In genomic region chr9:56825476-56826213, GRCm38 (mm10) we compare ENCODE assay signal across 8 mouse cellular contexts. TPM values are rescaled to one million over a fixed set of nuclear protein-coding genes. Genes with fewer than 3 reads are reported as not detected.
A peak's percentile ranks its signal among the peaks of the same experiment; 100 is the strongest.
DNase-seq lines count a peak whose midpoint lies in the region; ATAC-seq lines count a peak whose summit lies in the region.

No protein-coding gene starts in this region.

- peaks cover 22% of the 10 kb centered on the region for H3K27me3 ChIP-seq in lung, embryonic 15.5 days
- peaks cover 5% of the 10 kb centered on the region; the same call in 1 of the 2 replicates for H3K27me3 ChIP-seq in intestine, embryonic 16.5 days (replicated peaks; ENCODE audit: control insufficient read depth, insufficient read depth, low read length)

- H3K4me2 ChIP-seq in lung, embryonic 15.5 days: peak overlapping the region; percentile 36; the same call in 1 of the 2 replicates
- peak overlapping the region; percentile 31; the same call in 1 of the 2 replicates for H3K4me2 ChIP-seq in intestine, embryonic 16.5 days (ENCODE audit: low read depth, low read length)

- no peak for ATAC-seq in lung, embryonic 15.5 days (ENCODE audit: borderline replicate concordance, extremely low read depth, low FRiP score, low TSS enrichment)
- ATAC-seq in intestine, embryonic 16.5 days: no peak

- 0 out of 2 replicates have a peak, but pooled peaks cover 4% of the 10 kb centered on the region for H3K4me1 ChIP-seq in lung, embryonic 15.5 days
- H3K4me1 ChIP-seq in intestine, embryonic 16.5 days (ENCODE audit: control insufficient read depth, insufficient read depth, low read length): peaks cover 9% of the 10 kb centered on the region

- 11% methylated on average over 21 of the region's 21 CpGs for WGBS in lung, embryonic 15.5 days
- WGBS in intestine, embryonic 16.5 days: 16% methylated on average over 21 of the region's 21 CpGs

- H3K4me3 ChIP-seq in lung, embryonic 15.5 days: no peak overlapping the region
- H3K4me3 ChIP-seq in intestine, embryonic 16.5 days (ENCODE audit: low read length): peak overlapping the region; percentile 6; the same call in 1 of the 2 replicates

- peak; percentile 23 for DNase-seq in adrenal gland, postnatal 10 days
- DNase-seq in adrenal gland, postnatal 4 days (ENCODE audit: low spot score in 2 of 2): no peak
- no peak for DNase-seq in lung, adult 18-20 months
- DNase-seq in retina, embryonic 14.5 days (ENCODE audit: low spot score): peak; percentile 50
- DNase-seq in thymus, postnatal 14 days: no peak
- no peak for DNase-seq in adipocyte (ENCODE audit: low spot score)

- H3K9me3 ChIP-seq in lung, embryonic 15.5 days: no peaks in the 10 kb centered on the region
- H3K9me3 ChIP-seq in intestine, embryonic 16.5 days (ENCODE audit: control insufficient read depth, low read length): no peaks in the 10 kb centered on the region

- no peak overlapping the region for H3K9ac ChIP-seq in lung, embryonic 15.5 days
- 0 out of 2 replicates have a peak overlapping the region, but pooled peaks have one; percentile 38 for H3K9ac ChIP-seq in intestine, embryonic 16.5 days (ENCODE audit: low read depth, low read length)

- H3K27ac ChIP-seq in lung, embryonic 15.5 days: no peak overlapping the region
- H3K27ac ChIP-seq in intestine, embryonic 16.5 days (ENCODE audit: low read length): no peak overlapping the region

- H3K36me3 ChIP-seq in lung, embryonic 15.5 days: no peaks in the 10 kb centered on the region
- no peaks in the 10 kb centered on the region for H3K36me3 ChIP-seq in intestine, embryonic 16.5 days (ENCODE audit: control insufficient read depth, insufficient read depth, low read length)

RNA-seq across cellular contexts. Expression of gene Lingo1, which starts 29.4 kb away (rescaled TPM):
- 1 to 10 TPM; 2.6 to 5.1 TPM for total RNA-seq in adrenal gland, postnatal 10 days (2021)
- 1 to 10 TPM; 6.1 to 8.5 TPM for total RNA-seq in adrenal gland, postnatal 4 days (2021)
- polyA plus RNA-seq in lung, embryonic 15.5 days (2015; fragmentation: Nextera tagmentation; extraction: Ambion mirVana): 4.1 and 4.3 TPM in 2 replicates
- polyA plus RNA-seq in intestine, embryonic 16.5 days (2015; fragmentation: Nextera tagmentation; extraction: Ambion mirVana): 1.0 and 1.7 TPM in 2 replicates

RNA-seq across cellular contexts. Expression of gene Odf3l1, which starts 38.8 kb away (rescaled TPM):
- 1 to 10 TPM; 2.0 to 3.2 TPM for total RNA-seq in adrenal gland, postnatal 10 days (2021)
- 1 to 10 TPM in 1 of 2 experiments, under 1 TPM in 1; 0.73 to 1.4 TPM for total RNA-seq in adrenal gland, postnatal 4 days (2021)
- polyA plus RNA-seq in lung, embryonic 15.5 days (2015; fragmentation: Nextera tagmentation; extraction: Ambion mirVana): 0.60 and 0.72 TPM in 2 replicates
- polyA plus RNA-seq in intestine, embryonic 16.5 days (2015; fragmentation: Nextera tagmentation; extraction: Ambion mirVana): 1.4 and 1.5 TPM in 2 replicates

RNA-seq across cellular contexts. Expression of gene Cspg4, which starts 39.2 kb away (rescaled TPM):
- total RNA-seq in adrenal gland, postnatal 10 days (2021): 10 to 100 TPM; 14.8 to 20.7 TPM
- total RNA-seq in adrenal gland, postnatal 4 days (2021): 10 to 100 TPM; 12.4 to 16.5 TPM
- 17.8 and 21.1 TPM in 2 replicates for polyA plus RNA-seq in lung, embryonic 15.5 days (2015; fragmentation: Nextera tagmentation; extraction: Ambion mirVana)
- polyA plus RNA-seq in intestine, embryonic 16.5 days (2015; fragmentation: Nextera tagmentation; extraction: Ambion mirVana): 17.4 and 18.2 TPM in 2 replicates

Comparison
In these comparisons a context has a peak if more than half of its experiments do, and no peak if none do; other contexts are left out.
1. DNase-seq: peak in adrenal gland, postnatal 10 days (single experiment) and retina, embryonic 14.5 days (single experiment); none in adrenal gland, postnatal 4 days (0 of 2), lung, adult 18-20 months (0 of 2), thymus, postnatal 14 days (single experiment) and adipocyte (single experiment).